Mouse (Mus musculus) skeletal muscle tissue, adult 2 months (tissue): ENCODE measurements around the gene Gm20388.

Experiments used
- DNase-seq: peaks from one replicate; pipeline ENCODE4 v3.0.0-alpha.2; 2012; ENCODE audit warnings: low read depth, low spot score

Gm20388 gene

DNA sequence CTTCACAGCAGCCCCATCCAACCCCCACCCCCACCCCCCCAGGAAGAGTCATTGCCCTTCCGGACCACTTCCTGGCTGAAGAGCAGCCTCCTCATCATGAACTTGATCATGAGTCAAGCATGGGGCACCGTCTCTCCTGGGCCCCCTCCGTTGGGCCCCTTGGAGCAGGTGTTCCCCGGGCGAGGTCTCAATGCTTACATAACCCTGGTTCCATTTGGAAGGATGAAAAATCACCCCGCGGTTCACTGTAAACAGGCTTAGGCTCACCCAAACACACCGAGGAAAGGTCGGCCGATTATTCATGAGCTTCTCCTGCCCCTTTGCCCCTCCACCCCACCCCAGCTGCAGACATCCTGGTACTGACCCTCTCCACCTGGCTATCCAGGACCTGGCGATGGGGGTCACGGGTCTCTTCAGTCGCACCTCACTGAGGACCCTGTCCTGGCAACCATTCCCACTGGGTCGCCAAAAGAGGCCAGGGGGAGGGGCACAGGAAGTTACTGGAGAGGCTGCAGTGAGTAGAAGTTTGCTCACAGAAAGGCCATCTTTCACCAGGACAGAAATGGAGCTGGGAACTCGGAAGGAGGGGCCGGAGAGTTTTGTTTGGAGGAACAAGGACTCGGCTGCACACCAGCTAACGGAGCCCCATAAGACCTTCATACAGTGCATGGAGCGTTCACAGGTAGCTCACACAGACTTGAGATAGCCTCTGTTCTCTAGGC is 1133.2 kb downstream of the Gm20388 start:
- DNase-seq, result no peak

DNA sequence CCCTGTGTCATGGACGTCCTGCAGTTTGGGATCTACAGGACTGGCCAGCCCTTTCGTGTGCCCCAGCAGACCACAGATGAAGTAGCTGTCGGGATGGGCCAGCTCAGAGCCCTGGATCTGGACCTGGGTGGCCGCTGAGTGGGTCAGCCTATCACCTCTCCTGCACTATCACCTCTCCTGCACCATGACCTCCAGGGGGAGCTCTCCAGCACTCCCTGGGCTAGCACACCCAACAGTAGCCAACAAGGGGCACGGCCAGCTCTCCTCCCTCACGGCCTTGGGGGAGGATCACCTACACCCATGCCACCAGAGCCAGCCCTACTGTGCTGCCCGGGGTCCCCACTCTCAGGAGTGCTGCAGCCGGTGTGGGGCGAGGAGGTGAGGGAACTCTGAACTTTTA is 1136.8 kb downstream of the Gm20388 start:
- DNase-seq, result no peak

DNA sequence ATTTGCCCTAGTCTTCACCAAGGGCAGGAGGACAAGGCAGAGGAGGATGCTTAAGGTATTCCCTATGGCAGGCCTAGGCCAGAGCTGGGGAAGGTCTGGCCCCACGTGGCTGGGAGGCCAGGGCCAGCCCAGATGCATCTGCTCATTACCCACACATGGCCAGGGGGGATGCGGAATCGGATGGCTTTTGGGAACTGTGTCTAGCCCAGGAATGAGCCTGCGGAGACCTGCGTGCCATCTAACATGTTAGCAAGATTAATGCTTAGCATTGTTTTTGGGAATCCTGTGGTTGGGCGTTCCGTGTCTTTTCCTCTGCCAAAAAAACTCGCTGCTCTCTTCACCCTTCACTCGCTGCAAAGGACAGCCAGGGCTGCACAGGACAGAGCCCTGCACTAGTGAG is 1147.4 kb downstream of the Gm20388 start:
- no peak for DNase-seq

- DNase-seq, result no peak
These were observed 1148.5 kb downstream of the Gm20388 start for GRCm38 (mm10) chr8:121059098-121059497.

GRCm38 (mm10) chr8:121062521-121062920 is 1151.9 kb downstream of the Gm20388 start:
- no peak for DNase-seq

- no peak for DNase-seq
These were observed 1153.0 kb downstream of the Gm20388 start for GRCm38 (mm10) chr8:121063649-121064048.

DNA sequence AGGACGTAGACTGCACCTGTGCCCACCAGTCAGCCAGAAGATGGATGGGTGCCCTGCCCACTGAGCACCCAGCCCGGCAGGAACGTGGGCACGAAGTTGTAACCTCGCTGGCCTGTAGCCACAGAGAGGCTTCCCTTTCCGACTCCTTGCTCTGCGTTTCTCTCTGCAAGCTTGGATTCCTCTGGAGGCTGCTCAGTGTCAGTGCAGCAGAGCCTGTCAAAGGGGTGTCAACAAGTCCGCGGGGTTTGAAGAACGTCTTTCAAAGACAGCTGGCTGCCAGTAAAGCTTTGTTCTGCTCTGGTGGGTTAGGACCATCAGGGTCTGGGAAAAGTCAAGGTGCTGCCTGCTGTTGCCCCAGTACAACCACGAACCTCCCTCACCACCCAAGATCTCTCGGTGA is 1160.8 kb downstream of the Gm20388 start:
- DNase-seq, result no peak

DNA sequence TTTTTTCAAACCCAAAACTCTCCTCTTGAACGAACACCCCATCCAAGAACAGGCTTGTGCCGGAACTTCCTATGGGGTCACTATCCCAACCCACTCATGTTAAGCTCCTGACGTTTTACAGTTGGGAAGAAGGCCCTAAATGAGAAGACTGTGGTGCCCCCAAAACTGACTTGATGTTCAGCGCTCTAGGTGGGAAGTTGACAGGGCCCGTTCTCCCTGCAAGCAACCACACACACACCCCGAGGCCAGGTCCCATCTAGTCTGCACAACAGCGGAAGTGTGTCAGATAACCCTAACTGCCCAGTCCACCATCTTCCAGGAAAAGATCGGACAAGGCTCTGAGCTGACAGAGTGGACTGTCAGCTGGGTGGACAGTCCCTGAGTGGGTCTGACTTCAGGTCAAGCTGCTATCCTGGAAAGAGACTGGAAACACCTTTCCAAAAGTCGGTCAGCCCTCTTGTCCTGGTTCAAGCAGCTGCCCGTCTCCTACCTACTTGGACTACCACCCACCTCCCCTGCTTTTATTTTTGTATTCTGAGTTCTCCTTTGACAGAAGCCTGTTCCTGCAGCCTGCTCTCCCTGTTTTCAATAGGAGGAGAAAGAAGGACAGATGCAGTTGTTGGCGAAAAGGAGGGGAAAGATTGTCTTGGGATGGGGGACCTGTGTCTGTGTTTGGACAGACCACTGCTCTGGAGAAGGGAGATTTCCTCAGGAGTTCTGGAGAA is 1161.9 kb downstream of the Gm20388 start:
- DNase-seq, result no peak

DNA sequence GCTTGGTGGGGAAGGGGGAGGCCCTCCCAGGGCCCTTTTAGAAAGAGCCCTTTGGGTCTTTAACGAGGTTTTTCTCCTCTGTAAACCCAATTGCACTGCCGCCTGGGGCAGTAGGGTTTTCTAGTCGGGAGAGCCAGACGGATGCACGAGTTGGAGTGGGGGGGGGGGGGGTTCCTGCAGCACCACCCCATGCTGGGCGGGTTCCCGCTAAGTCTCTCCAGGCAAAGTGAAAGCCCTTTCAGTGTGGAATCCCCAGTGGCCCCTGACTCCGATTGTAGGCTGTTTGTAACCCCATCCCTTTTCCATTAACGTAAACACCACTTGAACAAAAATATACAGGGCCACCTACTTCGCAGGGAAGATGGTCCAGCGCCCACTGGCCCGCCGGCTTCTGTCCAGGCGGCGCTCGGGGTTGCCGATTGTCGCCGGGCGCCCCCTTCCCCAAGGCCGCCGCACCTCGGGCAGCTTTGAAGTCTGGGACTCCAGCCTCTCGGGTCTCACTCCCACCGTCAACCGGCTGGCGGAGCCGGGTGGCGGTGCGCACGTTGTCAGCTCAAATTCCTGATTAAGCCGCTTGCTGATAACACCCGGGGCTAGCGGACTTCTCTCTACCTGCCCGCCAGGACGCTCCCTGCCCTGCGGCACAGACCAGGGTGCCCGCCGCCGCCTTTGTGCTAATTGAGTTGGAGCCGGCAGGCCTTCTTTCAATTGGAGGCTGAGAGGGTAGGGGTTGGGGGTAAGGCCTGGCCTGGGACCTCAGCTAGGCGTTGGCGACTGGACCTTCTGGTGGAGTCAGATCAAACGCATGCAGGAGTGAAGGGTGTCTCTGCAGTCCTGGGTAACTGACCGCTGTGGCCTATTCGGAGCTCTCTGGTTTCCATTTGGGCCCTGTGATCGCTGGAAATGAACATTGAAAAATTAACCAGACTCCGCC is 1162.8 kb downstream of the Gm20388 start:
- no peak for DNase-seq

- DNase-seq, result no peak
These were observed 1163.6 kb downstream of the Gm20388 start for GRCm38 (mm10) chr8:121074108-121074847.

DNA sequence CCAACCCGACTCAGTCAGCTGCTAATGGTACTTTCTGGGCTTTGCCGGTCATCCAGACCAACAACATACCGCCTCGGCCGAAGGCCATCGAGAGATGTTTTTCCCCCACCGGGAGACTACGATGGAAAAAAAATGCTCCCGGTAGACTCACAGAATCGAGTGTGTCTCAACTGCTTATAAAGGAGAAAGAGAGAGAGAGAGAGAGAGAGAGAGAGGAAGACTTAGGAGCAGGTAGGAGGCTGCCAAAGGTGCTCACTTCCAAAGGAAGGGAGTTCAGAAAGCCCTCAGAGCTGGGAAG is 1164.2 kb downstream of the Gm20388 start:
- DNase-seq, result no peak

- no peak for DNase-seq
These were observed 1165.3 kb downstream of the Gm20388 start for GRCm38 (mm10) chr8:121075936-121076335.

DNA sequence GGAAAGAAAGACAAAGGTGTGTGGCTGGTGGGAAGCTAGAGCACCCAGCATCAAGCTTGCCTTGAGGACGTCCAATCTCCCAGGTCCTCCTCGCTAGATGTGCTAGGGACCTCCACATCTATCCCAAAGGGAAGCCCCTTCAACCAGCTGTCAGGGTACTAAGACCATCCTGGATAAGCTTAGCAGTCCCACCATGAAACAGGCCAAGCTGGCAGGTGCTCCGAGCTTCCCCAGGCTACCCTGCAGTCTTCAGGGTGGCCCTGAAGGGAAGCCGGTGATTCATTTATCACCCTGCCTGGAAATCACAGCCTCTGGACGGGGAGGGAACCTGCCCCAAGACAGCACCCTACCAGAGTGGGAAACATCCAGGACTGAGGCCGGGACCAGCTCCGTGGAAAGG is 1165.9 kb downstream of the Gm20388 start:
- DNase-seq, result no peak

GRCm38 (mm10) chr8:121078721-121079120 is 1168.1 kb downstream of the Gm20388 start:
- no peak for DNase-seq

DNA sequence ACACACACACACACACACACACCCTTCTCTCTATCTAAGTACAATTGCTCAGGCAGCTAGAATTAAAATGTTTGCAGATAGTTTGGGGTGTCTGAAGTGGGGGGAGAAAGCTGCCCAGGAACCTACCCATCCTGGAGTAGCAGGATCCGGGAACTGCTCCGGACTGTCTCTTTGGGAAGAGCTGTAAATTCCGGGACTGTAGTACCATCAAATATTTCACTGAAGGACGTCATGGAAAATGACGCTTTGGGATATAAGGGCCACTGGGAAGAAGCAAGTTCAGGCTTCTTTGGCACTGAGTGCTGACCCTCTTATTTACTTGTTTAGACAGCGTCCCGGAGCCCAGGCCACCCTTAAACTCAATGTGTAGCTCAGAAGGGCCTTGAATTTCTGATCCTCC is 1168.6 kb downstream of the Gm20388 start:
- DNase-seq, result no peak

GRCm38 (mm10) chr8:121079944-121080343 is 1169.3 kb downstream of the Gm20388 start:
- no peak for DNase-seq

GRCm38 (mm10) chr8:121080361-121081090 is 1169.9 kb downstream of the Gm20388 start:
- no peak for DNase-seq

DNA sequence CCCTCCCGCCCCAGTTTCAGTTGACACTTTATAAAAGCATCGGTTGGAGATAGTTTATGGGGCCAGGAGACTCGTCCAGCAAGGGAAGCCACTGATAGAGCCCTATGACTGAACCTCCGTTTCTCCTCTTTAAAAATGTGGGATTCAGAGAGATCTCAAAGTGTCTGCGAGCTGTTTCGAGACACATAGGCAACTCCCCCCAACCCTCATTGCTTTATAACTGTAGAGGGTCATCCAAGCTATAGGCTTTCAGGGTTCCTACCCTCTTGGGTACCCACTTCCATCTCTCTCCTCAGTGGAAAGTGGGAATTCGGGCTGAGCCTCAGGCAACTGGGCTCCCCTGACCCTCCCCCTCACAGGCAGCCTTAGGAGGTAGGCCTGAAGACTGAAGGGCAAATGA is 1170.8 kb downstream of the Gm20388 start:
- DNase-seq, result no peak

DNA sequence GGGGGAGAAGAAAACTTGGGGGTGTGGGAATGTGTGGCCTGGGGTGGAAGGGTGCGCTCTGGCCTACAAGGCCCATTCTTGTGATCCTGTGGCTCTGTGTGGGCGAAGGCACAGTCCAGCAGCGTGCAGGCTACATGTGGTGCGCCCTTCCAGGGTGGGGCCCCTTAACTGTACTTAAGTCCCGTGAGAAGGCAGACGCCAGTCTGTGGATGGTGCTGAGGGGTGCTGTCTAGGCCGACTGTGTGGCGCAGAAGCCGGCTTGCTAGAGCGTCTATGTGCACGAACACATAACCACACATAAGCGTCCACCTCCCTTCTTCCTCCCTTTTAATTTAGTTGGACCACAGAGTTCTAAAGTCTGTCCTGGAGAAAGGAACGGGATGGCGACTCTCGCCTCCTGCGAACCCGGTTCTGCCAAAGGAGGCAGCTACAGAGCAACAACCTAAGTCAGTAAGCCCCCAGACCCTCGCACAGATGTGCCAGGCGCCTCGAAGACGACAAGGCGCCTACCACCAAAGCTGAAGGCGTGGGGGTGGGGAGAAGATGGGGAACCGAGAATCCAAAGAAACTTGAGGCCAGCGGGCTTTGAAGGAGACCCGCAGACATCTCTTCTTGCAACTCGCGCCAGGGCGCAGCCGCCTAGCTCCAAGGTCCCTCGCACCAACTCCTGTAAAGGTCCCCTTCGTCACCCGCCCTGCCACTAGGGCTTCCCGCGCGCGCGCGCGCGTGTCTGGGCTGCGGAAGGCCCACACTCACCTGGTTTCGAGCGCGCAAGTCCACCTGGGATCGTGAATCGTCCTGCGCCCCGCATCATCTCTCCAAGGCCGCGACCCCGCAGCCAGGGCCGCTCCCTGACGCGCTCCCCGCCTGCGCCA is 1171.8 kb downstream of the Gm20388 start:
- DNase-seq, result no peak
